Mouse (Mus musculus) stomach, embryonic 15.5 days (tissue): ENCODE data around the gene Hist1h2bp. TPM values are rescaled to one million over a fixed set of nuclear protein-coding genes. Genes with fewer than 3 reads are reported as not detected.
"Not testable (repeated sequence)": the region's sequence is repeated elsewhere in the genome, so short reads cannot be mapped to it uniquely, and the experiment has no call there.

Source experiments
- ATAC-seq: fragments of 200-750 bp; cut with Nextera tagmentation; 2 replicates; pipeline ENCODE4 v1.8.0; 2017; ENCODE audit warnings: low read depth, moderate number of reproducible peaks, moderate TSS enrichment; ENCODE audit not compliant: insufficient read depth, low FRiP score
- H3K27ac ChIP-seq: fragments of 300-500 bp; sonication (generic); 2 replicates; pipeline ENCODE4 v1.5.1; 2015; ENCODE audit warnings: mild to moderate bottlenecking, inconsistent platforms
- H3K27me3 ChIP-seq: fragments of 300-500 bp; sonication (generic); replicated peaks from 2 replicates; pipeline ENCODE4 v1.6.1; 2015; ENCODE audit warnings: inconsistent platforms
- H3K36me3 ChIP-seq: fragments of 300-500 bp; sonication (generic); 2 replicates; pipeline ENCODE4 v1.6.1; 2015; ENCODE audit warnings: inconsistent platforms
- H3K4me1 ChIP-seq: fragments of 300-500 bp; sonication (generic); 2 replicates; pipeline ENCODE4 v1.6.1; 2015; ENCODE audit warnings: inconsistent platforms
- H3K4me2 ChIP-seq: fragments of 300-500 bp; sonication (generic); 2 replicates; pipeline ENCODE4 v1.6.1; 2015; ENCODE audit warnings: mild to moderate bottlenecking, inconsistent platforms
- H3K4me3 ChIP-seq: fragments of 300-500 bp; sonication (generic); replicated peaks from 2 replicates; pipeline ENCODE4 v1.5.1; 2015; ENCODE audit warnings: inconsistent platforms
- H3K9ac ChIP-seq: fragments of 300-500 bp; sonication (generic); 2 replicates; pipeline ENCODE4 v1.6.1; 2015; ENCODE audit warnings: inconsistent platforms
- H3K9me3 ChIP-seq: fragments of 300-500 bp; sonication (generic); 2 replicates; pipeline ENCODE4 v1.6.1; 2016; ENCODE audit warnings: inconsistent platforms
- WGBS: fragments of 180-500 bp; shearing (Covaris S2); methylation state at CpG from one replicate; pipeline ENCODE4 v1.1.7; 2015; 5-methylcytosine and 5-hydroxymethylcytosine counted together
- polyA plus RNA-seq: library from polyadenylated mRNA; unstranded; fragments of >200 nt; fragmentation: Nextera tagmentation; extraction: Ambion mirVana; gene quantifications from 2 replicates; pipeline ENCODE4 v1.2.1, GENCODE M21; 2015

Hist1h2bp gene
- polyA plus RNA-seq, 1 experiment from 2014 or later = 2.1 TPM

GRCm38 (mm10) chr13:21755707-21756106 is 31.6 kb upstream of the Hist1h2bp start:
- Histone ChIP-seq H3K4me3 (no peak overlapping the region), H3K9me3 (no peaks in the 10 kb centered on the region), H3K4me1 (peaks cover 4% of the 10 kb centered on the region; the same call in 1 of the 2 replicates), H3K27ac (no peak overlapping the region), H3K36me3 (no peaks in the 10 kb centered on the region), H3K9ac (no peak overlapping the region), H3K27me3 (no peaks in the 10 kb centered on the region), H3K4me2 (peak overlapping the region; percentile 13; the same call in 1 of the 2 replicates)
- no peak for ATAC-seq
- 68% methylated on average over 1 of the region's 1 CpGs for WGBS

GRCm38 (mm10) chr13:21778814-21779766 is 8.2 kb upstream of the Hist1h2bp start:
- Histone ChIP-seq H3K27me3 (no peaks in the 10 kb centered on the region), H3K4me1 (peaks cover 10% of the 10 kb centered on the region), H3K4me2 (peak overlapping the region; percentile 92), H3K9ac (peak overlapping the region; percentile 71), H3K4me3 (peak overlapping the region; percentile 58), H3K9me3 (no peaks in the 10 kb centered on the region), H3K27ac (peak overlapping the region; percentile 97), H3K36me3 (no peaks in the 10 kb centered on the region)
- peak; percentile 82 for ATAC-seq
- 3% methylated on average over 33 of the region's 33 CpGs for WGBS

- WGBS = under 1% methylated on average over 44 of the region's 44 CpGs
Observed at GRCm38 (mm10) chr13:21779767-21780731, 7.2 kb upstream of the Hist1h2bp start, which contains the start of gene Hist1h1b. Gene Hist1h1b (minus strand): TSS chr13:21780625.

GRCm38 (mm10) chr13:21781021-21781555 is 6.2 kb upstream of the Hist1h2bp start:
- 34% methylated on average over 6 of the region's 6 CpGs for WGBS
- no peaks in the 10 kb centered on the region for H3K9me3 ChIP-seq
- peak overlapping the region; percentile 58 for H3K4me3 ChIP-seq
- H3K4me2 ChIP-seq = peak overlapping the region; percentile 92
- peaks cover 14% of the 10 kb centered on the region for H3K4me1 ChIP-seq
- peak overlapping the region; percentile 97 for H3K27ac ChIP-seq
- H3K9ac ChIP-seq = peak overlapping the region; percentile 71; the same call in 1 of the 2 replicates
- H3K36me3 ChIP-seq = no peaks in the 10 kb centered on the region
- H3K27me3 ChIP-seq = no peaks in the 10 kb centered on the region
- no peak for ATAC-seq

More at GRCm38 (mm10) chr13:21779767-21780731, 7.2 kb upstream of the Hist1h2bp start, which contains the start of gene Hist1h1b:
- Histone ChIP-seq H3K27me3 (no peaks in the 10 kb centered on the region), H3K36me3 (no peaks in the 10 kb centered on the region), H3K4me3 (peak within 1 kb of the TSS; percentile 58), H3K9me3 (no peaks in the 10 kb centered on the region), H3K4me1 (peaks cover 14% of the 10 kb centered on the region), H3K4me2 (peak within 1 kb of the TSS; percentile 92), H3K27ac (peak within 1 kb of the TSS; percentile 97), H3K9ac (peak within 1 kb of the TSS; percentile 71)
- ATAC-seq = peak; percentile 37; the same call in 1 of the 2 replicates

- no peaks in the 10 kb centered on the region for H3K27me3 ChIP-seq
- H3K9ac ChIP-seq = no peak overlapping the region
- ATAC-seq = no peak
- no peak overlapping the region for H3K27ac ChIP-seq
- H3K9me3 ChIP-seq = no peaks in the 10 kb centered on the region
- H3K4me3 ChIP-seq = no peak overlapping the region
- no peak overlapping the region for H3K4me2 ChIP-seq
- 92% methylated on average over 1 of the region's 1 CpGs for WGBS
- peaks cover 14% of the 10 kb centered on the region for H3K4me1 ChIP-seq
- H3K36me3 ChIP-seq = no peaks in the 10 kb centered on the region
Observed at GRCm38 (mm10) chr13:21781639-21782038, 5.6 kb upstream of the Hist1h2bp start.

- not testable (repeated sequence) for H3K27me3 ChIP-seq, H3K9me3 ChIP-seq, ATAC-seq, H3K36me3 ChIP-seq
- Histone ChIP-seq H3K27ac (peak overlapping the region; percentile 90), H3K4me1 (peaks cover 14% of the 10 kb centered on the region), H3K4me3 (peak overlapping the region; percentile 46), H3K4me2 (peak overlapping the region; percentile 69), H3K9ac (peak overlapping the region; percentile 56)
- WGBS = under 1% methylated on average over 19 of the region's 35 CpGs
Observed at GRCm38 (mm10) chr13:21782361-21783254, 4.7 kb upstream of the Hist1h2bp start.

GRCm38 (mm10) chr13:21783255-21783617 is 4.0 kb upstream of the Hist1h2bp start, which contains the start of gene Hist1h3i:
Gene Hist1h3i (minus strand): TSS chr13:21783370.
- WGBS = 0% methylated on average over 17 of the region's 20 CpGs
- peak; percentile 59 for ATAC-seq
- Histone ChIP-seq H3K9me3 (no peaks in the 10 kb centered on the region), H3K4me3 (peak within 1 kb of the TSS; percentile 46), H3K36me3 (no peaks in the 10 kb centered on the region), H3K27me3 (no peaks in the 10 kb centered on the region), H3K27ac (peak within 1 kb of the TSS; percentile 90), H3K4me1 (peaks cover 14% of the 10 kb centered on the region), H3K4me2 (peak within 1 kb of the TSS; percentile 69), H3K9ac (peak within 1 kb of the TSS; percentile 56)

GRCm38 (mm10) chr13:21783734-21784161 is 3.5 kb upstream of the Hist1h2bp start:
- Histone ChIP-seq H3K36me3 (no peaks in the 10 kb centered on the region), H3K4me3 (peak overlapping the region; percentile 46), H3K27me3 (no peaks in the 10 kb centered on the region), H3K27ac (peak overlapping the region; percentile 89), H3K9me3 (no peaks in the 10 kb centered on the region), H3K4me1 (peaks cover 14% of the 10 kb centered on the region), H3K9ac (no peak overlapping the region; the same call in 1 of the 2 replicates), H3K4me2 (peak overlapping the region; percentile 69)
- 2% methylated on average over 9 of the region's 9 CpGs for WGBS
- ATAC-seq = no peak

- no peak overlapping the region; the same call in 1 of the 2 replicates for H3K4me3 ChIP-seq
- H3K9me3 ChIP-seq = no peaks in the 10 kb centered on the region
- no peaks in the 10 kb centered on the region for H3K36me3 ChIP-seq
- no peak overlapping the region for H3K9ac ChIP-seq
- H3K4me1 ChIP-seq = peaks cover 14% of the 10 kb centered on the region
- H3K27me3 ChIP-seq = no peaks in the 10 kb centered on the region
- peak overlapping the region; percentile 69 for H3K4me2 ChIP-seq
- 29% methylated on average over 6 of the region's 6 CpGs for WGBS
- no peak for ATAC-seq
- H3K27ac ChIP-seq = peak overlapping the region; percentile 89
Observed at GRCm38 (mm10) chr13:21784311-21784710, 3.0 kb upstream of the Hist1h2bp start.

GRCm38 (mm10) chr13:21786189-21786898 is 917 bp upstream of the Hist1h2bp start:
- H3K27me3 ChIP-seq = no peaks in the 10 kb centered on the region
- no peaks in the 10 kb centered on the region for H3K9me3 ChIP-seq
- WGBS = 6% methylated on average over 8 of the region's 8 CpGs
- H3K4me1 ChIP-seq = peaks cover 12% of the 10 kb centered on the region
- H3K4me2 ChIP-seq = peak overlapping the region; percentile 57
- H3K4me3 ChIP-seq = peak overlapping the region; percentile 37
- peak overlapping the region; percentile 89 for H3K27ac ChIP-seq
- H3K9ac ChIP-seq = no peak overlapping the region
- no peaks in the 10 kb centered on the region for H3K36me3 ChIP-seq
- ATAC-seq = no peak
